Mouse (Mus musculus) liver, postnatal 0 days (tissue): Measurements from ENCODE around the gene Npr2.

Source experiments
- CTCF ChIP-seq: sonication (generic); IDR thresholded peaks from 2 replicates; pipeline ENCODE4 v1.5.1; 2016; ENCODE audit warnings: antibody characterized with exemption, low read depth
- EP300 ChIP-seq: IDR thresholded peaks from 2 replicates; pipeline ENCODE4 v1.6.1; 2016; ENCODE audit warnings: antibody characterized with exemption, low read depth, mild to moderate bottlenecking

DNA sequence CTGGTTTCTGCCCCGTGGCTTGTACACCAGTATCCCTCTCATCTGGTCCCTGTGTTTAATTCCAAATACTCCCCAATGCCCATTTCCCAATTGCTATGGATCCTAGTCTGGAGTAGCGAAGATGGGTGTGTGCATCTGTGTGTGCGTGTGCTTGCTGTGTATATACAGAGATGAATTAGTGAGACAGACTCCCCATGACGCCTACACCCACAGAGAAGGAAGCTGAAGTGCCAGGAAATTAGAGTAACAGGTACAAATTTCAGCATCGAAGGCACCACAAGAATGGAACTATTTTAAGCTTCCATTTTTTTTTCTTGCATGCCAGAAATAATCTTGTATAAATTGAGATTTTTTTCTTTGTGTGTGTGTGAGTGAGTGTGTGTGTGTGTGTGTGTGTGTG lies 59.3 kb downstream of the Npr2 start:
- TF ChIP-seq CTCF (no peak), EP300 (no peak)
